Mouse (Mus musculus) spleen, adult 2 months (tissue): ENCODE measurements around the gene Clptm1.

Source experiments
- CTCF ChIP-seq: fragments of 200-500 bp; IDR thresholded peaks from 2 replicates; pipeline ENCODE4 v1.5.1; 2011; ENCODE audit warnings: mild to moderate bottlenecking, inconsistent platforms; ENCODE audit not compliant: insufficient read depth, insufficient read length, insufficient replicate concordance; ENCODE audit errors: extremely low read depth
- POLR2A ChIP-seq: fragments of 200-500 bp; IDR thresholded peaks from 2 replicates; pipeline ENCODE4 v1.6.1; 2011; ENCODE audit warnings: low read depth, low read length, inconsistent platforms

DNA sequence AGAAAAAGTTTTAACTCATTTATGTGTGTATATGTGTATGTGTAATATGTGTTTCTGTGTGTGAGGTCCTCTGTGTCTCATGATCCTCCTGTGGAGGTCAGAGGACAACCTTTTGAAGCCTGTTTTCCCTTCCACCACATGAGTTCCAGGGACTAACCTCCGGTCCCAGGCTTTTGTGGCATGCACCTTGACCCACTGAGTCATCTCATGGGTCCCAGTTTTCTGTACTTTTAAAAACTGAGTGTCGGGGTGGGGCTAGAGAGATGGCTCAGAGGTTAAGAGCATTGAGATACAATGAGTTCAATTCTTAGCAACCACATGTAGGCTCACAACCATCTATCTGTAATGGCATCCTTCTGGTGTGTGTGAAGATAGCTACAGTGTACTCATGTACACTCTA, 15.9 kb upstream of the Clptm1 start:
- TF ChIP-seq CTCF (no peak), POLR2A (no peak)
